Mouse (Mus musculus): ENCODE measurements at regions not wholly inside any gene's neighbourhood (a gene's known extent, or its start where the extent isn't known, plus 50 kb on each side); places are given as distances from the start of the nearest gene placed in this dataset.

DNA sequence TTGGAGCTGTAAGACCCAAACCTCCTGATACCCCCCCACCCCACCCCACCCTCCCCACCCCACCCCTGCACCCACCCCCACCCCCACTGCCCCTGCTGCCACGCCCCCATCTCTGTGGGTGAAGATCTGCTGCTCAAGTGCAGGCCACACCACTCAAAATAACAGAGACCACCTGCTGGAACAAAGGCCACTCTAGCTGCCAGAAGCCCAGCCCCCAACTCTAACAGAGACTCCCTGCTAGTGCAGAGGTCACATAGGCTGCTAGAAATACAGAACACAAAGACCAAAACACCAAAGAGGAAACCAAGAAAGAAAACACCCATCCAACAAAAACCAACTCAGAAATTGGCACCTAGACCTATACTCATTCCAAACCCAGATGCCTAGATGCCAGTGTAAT is 58.9 kb downstream of the Olfr267 start:
- Histone ChIP-seq H3K4me2 (replicated peaks) (no peak overlapping the region), H3K27me3 (no peaks in the 10 kb centered on the region), H3K9ac (no peak overlapping the region), H3K27ac (replicated peaks) (no peak overlapping the region), H3K4me1 (peaks cover 6% of the 10 kb centered on the region; the same call in 1 of the 2 replicates), H3K4me3 (replicated peaks) (no peak overlapping the region), H3K36me3 (no peaks in the 10 kb centered on the region), H3K9me3 (replicated peaks) (no peaks in the 10 kb centered on the region)
- no peak for ATAC-seq (ENCODE audit: insufficient number of reproducible peaks, low FRiP score, low TSS enrichment, low read depth)
- 25% methylated on average over 1 of the region's 1 CpGs for WGBS

DNA sequence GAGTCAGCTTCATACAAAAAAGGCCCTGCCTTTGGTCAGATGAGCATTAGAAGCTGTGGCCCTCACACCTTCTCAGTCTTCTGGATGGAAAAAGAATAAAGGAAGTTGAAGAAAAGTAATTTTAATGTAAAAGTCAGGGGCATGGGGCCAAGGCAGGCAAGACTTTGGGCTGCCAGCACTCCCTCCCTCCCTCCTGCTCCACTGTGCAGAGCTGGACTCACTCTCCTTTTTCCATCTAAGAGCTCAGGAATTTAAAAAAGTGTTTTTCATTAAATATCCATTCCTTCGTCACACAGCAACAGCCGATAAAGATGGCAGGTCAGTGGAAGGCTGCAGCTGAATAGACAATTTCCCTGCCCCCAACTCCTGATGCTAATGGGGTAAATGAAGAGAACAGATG is 61.1 kb downstream of the Olfr267 start:
- no peak overlapping the region for H3K4me2 ChIP-seq (replicated peaks)
- no peaks in the 10 kb centered on the region for H3K9me3 ChIP-seq (replicated peaks)
- H3K27ac ChIP-seq (replicated peaks) = no peak overlapping the region
- H3K4me3 ChIP-seq (replicated peaks) = no peak overlapping the region
- ATAC-seq (ENCODE audit: insufficient number of reproducible peaks, low FRiP score, low TSS enrichment, low read depth) = no peak
- WGBS = 38% methylated on average over 2 of the region's 2 CpGs
- H3K4me1 ChIP-seq = peaks cover 12% of the 10 kb centered on the region; the same call in 1 of the 2 replicates
- no peaks in the 10 kb centered on the region for H3K27me3 ChIP-seq
- no peaks in the 10 kb centered on the region for H3K36me3 ChIP-seq
- no peak overlapping the region for H3K9ac ChIP-seq

DNA sequence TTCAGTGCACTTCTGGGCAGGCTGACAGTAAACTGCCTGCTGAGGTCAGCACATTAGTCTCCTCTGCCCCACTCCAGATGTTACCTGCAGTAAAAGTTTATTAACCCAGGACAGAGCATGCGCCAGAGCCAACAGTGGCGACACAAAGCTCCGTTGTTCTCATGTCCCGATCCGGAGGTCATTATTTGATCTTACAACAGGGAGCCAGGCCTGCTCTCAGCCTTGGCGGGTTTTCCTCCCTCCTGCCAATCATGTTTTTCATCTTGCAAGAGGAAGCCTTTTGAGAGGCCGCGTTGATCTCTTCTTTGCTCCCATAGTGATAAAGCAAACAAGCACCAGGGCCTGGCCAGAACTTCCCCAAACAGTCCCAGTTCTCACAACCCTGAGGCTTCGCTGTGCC is 64.7 kb downstream of the Olfr267 start:
- Histone ChIP-seq H3K27ac (replicated peaks) (no peak overlapping the region), H3K36me3 (no peaks in the 10 kb centered on the region), H3K4me2 (replicated peaks) (no peak overlapping the region), H3K4me1 (peaks cover 12% of the 10 kb centered on the region; the same call in 1 of the 2 replicates), H3K27me3 (no peaks in the 10 kb centered on the region), H3K4me3 (replicated peaks) (no peak overlapping the region), H3K9ac (no peak overlapping the region), H3K9me3 (replicated peaks) (no peaks in the 10 kb centered on the region)
- ATAC-seq (ENCODE audit: insufficient number of reproducible peaks, low FRiP score, low TSS enrichment, low read depth) = no peak
- 48% methylated on average over 9 of the region's 9 CpGs for WGBS

DNA sequence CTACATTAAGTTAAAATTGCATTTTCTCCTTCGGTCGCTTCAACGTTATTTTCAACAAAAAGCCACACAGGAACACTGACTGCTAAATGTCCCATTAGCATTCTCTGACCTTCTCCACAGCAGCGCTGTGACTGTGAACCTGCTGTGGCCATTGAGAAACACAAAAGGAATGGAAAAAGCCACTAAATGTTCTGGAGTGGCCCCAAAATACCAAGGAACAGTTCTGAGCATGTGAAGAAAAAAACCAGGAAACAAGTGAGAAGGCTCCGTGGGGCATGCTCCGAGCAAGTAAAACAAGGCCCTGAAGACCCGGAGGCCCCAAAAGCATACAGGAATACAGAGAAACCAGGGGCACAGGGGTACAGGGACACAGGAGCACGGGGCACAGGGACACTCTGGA is 66.8 kb downstream of the Olfr267 start:
- no peaks in the 10 kb centered on the region for H3K9me3 ChIP-seq (replicated peaks)
- 83% methylated on average over 8 of the region's 8 CpGs for WGBS
- no peak overlapping the region for H3K9ac ChIP-seq
- no peak overlapping the region for H3K27ac ChIP-seq (replicated peaks)
- no peak overlapping the region for H3K4me2 ChIP-seq (replicated peaks)
- no peak overlapping the region for H3K4me3 ChIP-seq (replicated peaks)
- ATAC-seq (ENCODE audit: insufficient number of reproducible peaks, low FRiP score, low TSS enrichment, low read depth) = no peak
- peaks cover 6% of the 10 kb centered on the region; the same call in 1 of the 2 replicates for H3K4me1 ChIP-seq
- H3K36me3 ChIP-seq = no peaks in the 10 kb centered on the region
- no peaks in the 10 kb centered on the region for H3K27me3 ChIP-seq

DNA sequence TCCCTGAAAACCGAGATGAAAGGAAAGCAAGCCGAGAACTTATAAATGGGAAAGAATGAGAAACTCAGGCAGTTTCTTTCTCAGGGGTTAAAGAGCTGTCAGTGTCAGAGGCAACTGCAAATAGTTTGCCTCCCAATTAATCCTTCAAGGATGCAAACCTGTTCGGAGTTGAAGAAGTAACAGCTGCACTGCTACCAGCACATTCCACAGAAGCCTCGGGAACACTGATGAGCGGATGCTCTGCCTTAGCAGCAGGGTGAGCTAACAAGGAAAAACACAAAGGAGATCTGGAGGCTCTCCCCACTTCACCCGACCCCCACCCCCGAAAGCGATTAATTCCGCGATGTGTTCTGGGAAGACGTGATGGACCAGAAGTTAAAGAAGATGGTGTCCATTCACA is 71.1 kb downstream of the Olfr267 start:
- H3K4me1 ChIP-seq = peaks cover 7% of the 10 kb centered on the region; the same call in 1 of the 2 replicates
- 37% methylated on average over 11 of the region's 11 CpGs for WGBS
- no peak; the same call in 1 of the 2 replicates for ATAC-seq (ENCODE audit: insufficient number of reproducible peaks, low FRiP score, low TSS enrichment, low read depth)
- H3K36me3 ChIP-seq = no peaks in the 10 kb centered on the region
- no peaks in the 10 kb centered on the region for H3K9me3 ChIP-seq (replicated peaks)
- no peak overlapping the region for H3K9ac ChIP-seq
- H3K27ac ChIP-seq (replicated peaks) = no peak overlapping the region
- no peaks in the 10 kb centered on the region for H3K27me3 ChIP-seq
- no peak overlapping the region for H3K4me2 ChIP-seq (replicated peaks)
- H3K4me3 ChIP-seq (replicated peaks) = no peak overlapping the region

DNA sequence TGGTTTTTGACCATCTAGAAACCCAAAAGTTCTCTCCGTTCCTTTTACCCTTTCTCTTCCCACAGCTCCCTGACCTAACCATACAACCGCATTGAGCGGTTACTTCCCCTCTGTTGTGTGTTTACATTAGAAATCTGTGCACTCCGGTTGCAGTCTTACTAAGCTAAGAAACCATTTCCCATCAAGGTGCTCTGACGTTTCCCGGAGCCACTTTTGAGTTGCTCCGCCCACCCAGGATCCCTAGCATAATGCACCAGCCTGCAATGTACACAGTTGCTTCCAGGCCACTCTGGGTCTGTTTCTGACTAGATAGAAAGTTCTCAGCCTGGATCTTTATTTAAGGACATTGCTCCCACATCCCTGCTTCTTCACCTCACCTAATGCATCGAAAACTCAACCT is 71.7 kb downstream of the Olfr267 start:
- no peaks in the 10 kb centered on the region for H3K27me3 ChIP-seq
- H3K9ac ChIP-seq = no peak overlapping the region
- no peak overlapping the region for H3K4me2 ChIP-seq (replicated peaks)
- no peaks in the 10 kb centered on the region for H3K36me3 ChIP-seq
- peaks cover 7% of the 10 kb centered on the region; the same call in 1 of the 2 replicates for H3K4me1 ChIP-seq
- ATAC-seq (ENCODE audit: insufficient number of reproducible peaks, low FRiP score, low TSS enrichment, low read depth) = no peak
- no peaks in the 10 kb centered on the region for H3K9me3 ChIP-seq (replicated peaks)
- no peak overlapping the region for H3K27ac ChIP-seq (replicated peaks)
- no peak overlapping the region for H3K4me3 ChIP-seq (replicated peaks)
- WGBS = 75% methylated on average over 8 of the region's 8 CpGs

DNA sequence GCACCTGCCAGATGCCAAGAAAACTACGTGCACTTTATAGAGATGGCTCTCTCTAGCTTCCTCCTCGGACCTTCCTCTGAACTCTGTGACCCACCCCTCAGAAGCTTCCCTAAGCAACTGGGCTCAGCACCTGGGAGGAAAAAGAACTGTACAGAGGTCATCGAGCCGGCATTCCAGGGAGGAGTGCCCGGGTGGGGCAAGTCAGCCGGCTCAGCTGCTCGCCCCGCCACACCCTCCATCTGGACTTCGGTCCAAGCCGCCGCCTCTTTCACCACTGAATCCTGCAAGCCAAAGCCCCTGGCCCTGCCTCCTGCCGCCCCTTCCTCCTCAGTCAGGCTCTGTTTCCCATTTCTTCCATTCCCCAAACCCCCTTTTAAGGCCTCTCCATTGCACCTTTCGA is 73.3 kb downstream of the Olfr267 start:
- WGBS = 45% methylated on average over 13 of the region's 13 CpGs
- H3K36me3 ChIP-seq = no peaks in the 10 kb centered on the region
- H3K9ac ChIP-seq = no peak overlapping the region
- H3K27ac ChIP-seq (replicated peaks) = no peak overlapping the region
- H3K9me3 ChIP-seq (replicated peaks) = no peaks in the 10 kb centered on the region
- H3K27me3 ChIP-seq = no peaks in the 10 kb centered on the region
- H3K4me3 ChIP-seq (replicated peaks) = no peak overlapping the region
- peaks cover 7% of the 10 kb centered on the region; the same call in 1 of the 2 replicates for H3K4me1 ChIP-seq
- no peak for ATAC-seq (ENCODE audit: insufficient number of reproducible peaks, low FRiP score, low TSS enrichment, low read depth)
- no peak overlapping the region for H3K4me2 ChIP-seq (replicated peaks)

DNA sequence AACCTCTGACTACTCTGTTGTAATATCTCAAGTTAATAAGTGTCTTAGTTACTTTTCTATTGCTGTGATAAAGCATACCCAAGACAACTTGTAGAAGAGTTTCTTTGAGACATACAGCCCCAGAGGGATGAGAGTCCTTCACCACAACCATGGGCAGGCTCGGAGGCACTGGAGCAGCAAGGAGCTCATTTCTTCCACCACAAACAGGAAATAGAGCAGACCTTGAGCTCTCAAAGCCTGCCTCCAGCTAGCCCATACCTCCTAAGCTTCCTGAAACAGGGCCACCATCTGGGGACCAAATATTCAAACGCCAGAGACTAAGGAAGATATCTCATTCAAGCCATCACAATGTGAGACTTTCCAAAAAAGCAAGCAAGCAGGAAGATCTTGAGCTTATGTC is 74.6 kb downstream of the Olfr267 start:
- Histone ChIP-seq H3K4me2 (replicated peaks) (no peak overlapping the region), H3K9ac (no peak overlapping the region), H3K4me1 (peaks cover 7% of the 10 kb centered on the region; the same call in 1 of the 2 replicates), H3K9me3 (replicated peaks) (no peaks in the 10 kb centered on the region), H3K4me3 (replicated peaks) (no peak overlapping the region), H3K36me3 (no peaks in the 10 kb centered on the region), H3K27ac (replicated peaks) (no peak overlapping the region), H3K27me3 (no peaks in the 10 kb centered on the region)
- no peak for ATAC-seq (ENCODE audit: insufficient number of reproducible peaks, low FRiP score, low TSS enrichment, low read depth)
- 86% methylated on average over 2 of the region's 2 CpGs for WGBS

DNA sequence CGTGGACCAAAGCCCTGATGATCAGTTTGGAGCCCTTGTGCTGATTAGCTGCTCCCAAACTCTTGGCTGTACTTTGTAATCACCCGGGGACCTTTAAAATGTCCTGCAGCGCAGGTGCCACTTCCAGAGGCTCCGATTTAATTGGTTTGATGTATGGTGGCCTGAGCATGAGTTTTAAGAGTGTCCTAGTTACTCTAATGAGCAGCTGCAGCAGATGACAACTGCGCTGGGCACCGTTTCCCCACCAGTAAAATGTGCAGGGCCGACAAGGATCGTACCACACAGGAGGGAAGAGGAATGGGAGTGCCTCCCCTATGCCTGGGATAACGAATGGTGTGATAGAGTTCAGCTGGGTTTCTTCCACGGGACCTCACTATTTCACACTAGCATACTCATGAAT is 75.3 kb downstream of the Olfr267 start:
- no peak for ATAC-seq (ENCODE audit: insufficient number of reproducible peaks, low FRiP score, low TSS enrichment, low read depth)
- no peaks in the 10 kb centered on the region for H3K9me3 ChIP-seq (replicated peaks)
- WGBS = 78% methylated on average over 10 of the region's 10 CpGs
- H3K4me1 ChIP-seq = peaks cover 7% of the 10 kb centered on the region; the same call in 1 of the 2 replicates
- no peak overlapping the region for H3K4me2 ChIP-seq (replicated peaks)
- no peaks in the 10 kb centered on the region for H3K36me3 ChIP-seq
- H3K27me3 ChIP-seq = no peaks in the 10 kb centered on the region
- no peak overlapping the region for H3K4me3 ChIP-seq (replicated peaks)
- H3K27ac ChIP-seq (replicated peaks) = no peak overlapping the region
- no peak overlapping the region for H3K9ac ChIP-seq

DNA sequence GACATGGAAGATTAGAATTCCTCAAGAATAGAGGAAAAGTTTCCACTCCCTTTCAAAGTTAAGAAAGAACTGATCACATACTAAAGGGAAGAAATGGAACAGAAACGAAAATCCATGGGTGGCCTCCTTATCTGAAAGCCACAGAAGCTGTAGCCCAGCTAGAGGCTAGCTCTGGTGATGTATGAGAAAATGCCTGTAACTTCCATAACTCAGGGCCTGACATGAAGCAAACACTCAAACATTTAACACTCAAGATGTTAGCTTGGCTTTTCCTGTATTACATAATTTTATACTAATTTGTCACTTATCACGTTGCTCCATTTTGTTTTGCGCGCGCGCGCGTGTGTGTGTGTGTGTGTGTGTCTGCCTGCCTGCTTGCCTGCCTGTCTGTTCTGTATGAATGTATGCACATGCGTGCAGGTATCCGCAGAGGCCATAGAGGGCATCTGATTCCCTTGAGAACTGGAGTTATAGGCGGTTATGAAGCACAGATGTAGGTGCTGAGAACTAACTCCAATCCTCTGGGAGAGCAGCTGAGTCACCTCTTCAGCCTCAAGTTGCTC is 88.2 kb downstream of the Olfr267 start:
- 89% methylated on average over 11 of the region's 11 CpGs for WGBS
- ATAC-seq (ENCODE audit: insufficient number of reproducible peaks, low FRiP score, low TSS enrichment, low read depth) = no peak
- no peak overlapping the region for H3K4me2 ChIP-seq (replicated peaks)
- no peak overlapping the region for H3K4me3 ChIP-seq (replicated peaks)
- no peaks in the 10 kb centered on the region for H3K4me1 ChIP-seq
- H3K9ac ChIP-seq = no peak overlapping the region
- H3K9me3 ChIP-seq (replicated peaks) = no peaks in the 10 kb centered on the region
- no peak overlapping the region for H3K27ac ChIP-seq (replicated peaks)
- H3K36me3 ChIP-seq = no peaks in the 10 kb centered on the region
- no peaks in the 10 kb centered on the region for H3K27me3 ChIP-seq

DNA sequence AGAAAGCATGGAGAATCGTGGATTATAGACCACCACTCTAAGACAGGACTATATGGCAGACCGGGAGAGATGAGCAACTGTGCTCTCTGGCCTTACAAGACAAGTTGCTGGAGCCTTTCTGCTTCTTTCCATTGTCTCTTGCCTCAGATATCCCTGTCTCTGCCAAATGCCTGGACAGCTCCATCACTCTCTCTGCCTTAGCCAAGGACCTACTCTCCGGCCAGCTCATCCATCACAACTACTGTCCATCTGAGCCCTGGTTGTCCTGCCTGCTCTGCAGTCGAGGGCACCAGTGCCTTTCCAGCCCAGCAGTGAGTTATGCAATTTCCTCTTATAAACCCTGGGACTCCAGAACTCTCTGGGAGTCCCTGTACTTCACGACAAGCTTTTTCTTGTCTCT is 88.7 kb downstream of the Olfr267 start:
- no peak for ATAC-seq (ENCODE audit: insufficient number of reproducible peaks, low FRiP score, low TSS enrichment, low read depth)
- 78% methylated on average over 5 of the region's 5 CpGs for WGBS
- no peak overlapping the region for H3K27ac ChIP-seq (replicated peaks)

DNA sequence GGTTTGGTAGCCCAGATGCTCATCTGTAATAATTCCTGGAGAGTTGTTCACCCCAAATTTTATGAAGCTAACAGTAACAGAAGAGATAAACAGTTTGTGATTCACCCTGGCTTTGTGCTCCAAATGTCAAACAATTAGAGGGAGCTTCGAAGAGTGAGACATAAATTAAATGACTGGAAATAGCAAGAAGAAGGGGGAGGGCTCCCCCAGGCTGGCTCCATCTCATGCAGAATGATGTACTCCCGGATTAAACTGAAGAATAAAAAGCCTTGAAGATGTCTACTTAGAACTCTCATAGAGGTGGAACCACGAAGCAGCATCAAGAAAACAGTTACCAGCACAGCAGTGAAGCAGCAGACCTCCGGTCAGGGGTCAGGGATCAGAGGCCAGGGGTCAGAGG is 90.8 kb downstream of the Olfr267 start:
- H3K4me3 ChIP-seq (replicated peaks) = no peak overlapping the region
- no peak overlapping the region for H3K9ac ChIP-seq
- H3K4me2 ChIP-seq (replicated peaks) = no peak overlapping the region
- ATAC-seq (ENCODE audit: insufficient number of reproducible peaks, low FRiP score, low TSS enrichment, low read depth) = no peak
- H3K4me1 ChIP-seq = no peaks in the 10 kb centered on the region
- H3K27me3 ChIP-seq = no peaks in the 10 kb centered on the region
- H3K36me3 ChIP-seq = no peaks in the 10 kb centered on the region
- 51% methylated on average over 4 of the region's 4 CpGs for WGBS
- H3K9me3 ChIP-seq (replicated peaks) = no peaks in the 10 kb centered on the region
- H3K27ac ChIP-seq (replicated peaks) = no peak overlapping the region

More for the DNA sequence above, 88.7 kb downstream of the Olfr267 start:
- Histone ChIP-seq H3K4me1 (no peaks in the 10 kb centered on the region), H3K36me3 (no peaks in the 10 kb centered on the region), H3K9ac (no peak overlapping the region), H3K9me3 (replicated peaks) (no peaks in the 10 kb centered on the region), H3K4me2 (replicated peaks) (no peak overlapping the region), H3K4me3 (replicated peaks) (no peak overlapping the region), H3K27me3 (no peaks in the 10 kb centered on the region)
